Mouse (Mus musculus): Measurements from ENCODE around the gene Rln3. TPM values are rescaled to one million over a fixed set of nuclear protein-coding genes. Genes with fewer than 3 reads are reported as not detected.

Rln3 gene
- total and polyA plus RNA-seq, 3 experiments, result not detected

DNA sequence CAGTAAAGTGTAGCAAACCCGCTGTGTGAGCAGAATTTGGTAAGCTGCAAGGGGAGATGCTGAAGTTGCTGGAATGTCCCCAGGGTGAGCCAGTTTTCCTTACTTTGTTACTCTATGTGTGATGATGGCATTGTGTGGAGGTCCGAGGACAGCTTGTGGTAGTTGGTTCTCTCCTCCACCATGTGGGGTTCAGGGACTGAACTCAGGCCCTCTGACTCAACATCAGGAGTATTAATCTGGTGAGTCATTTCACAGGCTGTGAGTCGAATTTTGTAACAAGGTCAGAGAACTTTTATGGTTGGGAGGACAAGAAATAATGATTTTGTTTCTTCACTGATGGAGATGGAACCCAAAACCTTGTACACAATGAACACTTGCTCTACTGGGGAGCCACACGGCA, 12.0 kb downstream of the Rln3 start:
- Histone ChIP-seq H3K4me3 (ENCODE audit: low read depth, low read length) (no peak overlapping the region), H3K36me3 (replicated peaks) (no peaks in the 10 kb centered on the region), H3K27me3 (ENCODE audit: insufficient read depth, low read length) (peaks cover 38% of the 10 kb centered on the region; the same call in 1 of the 2 replicates), H3K9me3 (replicated peaks) (no peaks in the 10 kb centered on the region), H3K4me1 (ENCODE audit: insufficient read depth, low read depth, low read length) (no peaks in the 10 kb centered on the region)
- ATAC-seq (ENCODE audit: extremely low read depth, insufficient number of reproducible peaks, low FRiP score, poor library complexity, severe bottlenecking) (no peak), DNase-seq (ENCODE audit: low spot score) (no peak)
- TF ChIP-seq POLR2AphosphoS5 (IDR thresholded peaks at IDR 0.05; ENCODE audit: insufficient replicate concordance, low read depth, low read length), result no peak

DNA sequence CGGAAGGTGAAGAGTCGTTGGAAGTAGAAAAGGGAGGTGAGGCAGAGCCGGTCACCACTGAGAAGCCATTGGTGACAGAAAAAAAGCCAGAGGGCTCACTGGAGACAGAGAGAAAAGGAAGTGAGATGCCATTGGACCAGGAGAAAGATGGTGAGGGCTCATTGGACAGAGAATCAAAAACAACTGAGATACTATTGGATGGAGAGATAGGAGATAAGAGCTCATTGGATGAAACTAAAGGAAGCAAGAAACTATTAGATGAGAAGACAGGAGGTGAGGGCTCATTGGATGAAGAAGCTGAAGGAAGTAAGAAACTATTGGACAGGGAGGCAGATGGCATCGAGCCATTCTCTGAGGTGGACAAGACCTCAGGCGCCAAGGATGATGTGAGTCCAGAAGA, 15.5 kb downstream of the Rln3 start:
- H3K9me3 ChIP-seq (replicated peaks), result no peaks in the 10 kb centered on the region
- DNase-seq (ENCODE audit: low spot score) (no peak), ATAC-seq (ENCODE audit: extremely low read depth, insufficient number of reproducible peaks, low FRiP score, poor library complexity, severe bottlenecking) (no peak)
- peaks cover 7% of the 10 kb centered on the region for H3K4me1 ChIP-seq (ENCODE audit: insufficient read depth, low read depth, low read length)
- H3K4me3 ChIP-seq (ENCODE audit: low read depth, low read length), result no peak overlapping the region
- TF ChIP-seq CTCF (IDR thresholded peaks at IDR 0.05; ENCODE audit: low read depth, low read length) (no peak), GATA2 (IDR thresholded peaks at IDR 0.05; ENCODE audit: borderline replicate concordance, low read depth, low read length) (no peak), GATA1 (IDR thresholded peaks at IDR 0.05; ENCODE audit: borderline replicate concordance, low read length) (no peak), POLR2AphosphoS5 (IDR thresholded peaks at IDR 0.05; ENCODE audit: insufficient replicate concordance, low read depth, low read length) (no peak), TAL1 (conservative IDR thresholded peaks at IDR 0.05; ENCODE audit: low read depth, low read length) (no peak)
- no peaks in the 10 kb centered on the region for H3K36me3 ChIP-seq (replicated peaks)
- peaks cover 43% of the 10 kb centered on the region for H3K27me3 ChIP-seq (ENCODE audit: insufficient read depth, low read length)

DNA sequence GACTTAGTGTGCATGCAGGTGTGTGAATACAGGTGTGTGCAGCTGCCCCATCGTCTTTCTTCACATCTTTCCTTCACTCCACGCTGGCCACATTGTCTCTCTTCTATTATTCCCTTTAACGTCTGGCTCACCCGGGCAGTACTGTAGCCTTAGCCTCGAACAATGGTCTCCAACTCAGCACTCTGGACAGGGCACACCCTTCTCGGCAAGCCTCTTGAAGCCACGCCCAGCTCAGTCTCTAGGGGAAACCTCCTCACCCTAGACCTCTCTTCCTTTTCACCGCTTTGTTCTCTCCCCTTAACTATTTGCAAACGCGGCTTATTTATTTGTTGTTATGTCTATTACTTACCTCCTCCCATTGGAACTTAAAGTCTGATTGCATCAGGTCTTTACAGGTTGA, 17.4 kb downstream of the Rln3 start:
- Histone ChIP-seq H3K9me3 (replicated peaks) (no peaks in the 10 kb centered on the region), H3K4me3 (ENCODE audit: low read depth, low read length) (no peak overlapping the region), H3K27me3 (ENCODE audit: insufficient read depth, low read length) (peaks cover 44% of the 10 kb centered on the region), H3K36me3 (replicated peaks) (no peaks in the 10 kb centered on the region), H3K4me1 (ENCODE audit: insufficient read depth, low read depth, low read length) (peaks cover 7% of the 10 kb centered on the region)
- no peak for DNase-seq (ENCODE audit: low spot score)
- no peak for TF ChIP-seq TAL1 (conservative IDR thresholded peaks at IDR 0.05; ENCODE audit: low read depth, low read length)
- no peak for TF ChIP-seq POLR2AphosphoS5 (IDR thresholded peaks at IDR 0.05; ENCODE audit: insufficient replicate concordance, low read depth, low read length)
- no peak for TF ChIP-seq GATA1 (IDR thresholded peaks at IDR 0.05; ENCODE audit: borderline replicate concordance, low read length)
- TF ChIP-seq GATA2 (IDR thresholded peaks at IDR 0.05; ENCODE audit: borderline replicate concordance, low read depth, low read length), result no peak
- TF ChIP-seq CTCF (IDR thresholded peaks at IDR 0.05; ENCODE audit: low read depth, low read length), result no peak
- no peak for ATAC-seq (ENCODE audit: extremely low read depth, insufficient number of reproducible peaks, low FRiP score, poor library complexity, severe bottlenecking)

- DNase-seq (ENCODE audit: low spot score) (no peak), ATAC-seq (ENCODE audit: extremely low read depth, insufficient number of reproducible peaks, low FRiP score, poor library complexity, severe bottlenecking) (no peak)
- Histone ChIP-seq H3K9me3 (replicated peaks) (no peaks in the 10 kb centered on the region), H3K36me3 (replicated peaks) (no peaks in the 10 kb centered on the region), H3K27me3 (ENCODE audit: insufficient read depth, low read length) (peaks cover 46% of the 10 kb centered on the region), H3K4me1 (ENCODE audit: insufficient read depth, low read depth, low read length) (peaks cover 7% of the 10 kb centered on the region), H3K4me3 (ENCODE audit: low read depth, low read length) (no peak overlapping the region; the same call in 1 of the 2 replicates)
- no peak for TF ChIP-seq POLR2AphosphoS5 (IDR thresholded peaks at IDR 0.05; ENCODE audit: insufficient replicate concordance, low read depth, low read length)
- TF ChIP-seq CTCF (IDR thresholded peaks at IDR 0.05; ENCODE audit: low read depth, low read length), result no peak
- no peak for TF ChIP-seq GATA2 (IDR thresholded peaks at IDR 0.05; ENCODE audit: borderline replicate concordance, low read depth, low read length)
- no peak for TF ChIP-seq TAL1 (conservative IDR thresholded peaks at IDR 0.05; ENCODE audit: low read depth, low read length)
Measured at GRCm38 (mm10) chr8:84025863-84026262, 18.9 kb downstream of the Rln3 start.

GRCm38 (mm10) chr8:84024171-84024570, 20.6 kb downstream of the Rln3 start:
- peaks cover 39% of the 10 kb centered on the region for H3K27me3 ChIP-seq (ENCODE audit: insufficient read depth, low read length)
- TF ChIP-seq GATA2 (IDR thresholded peaks at IDR 0.05; ENCODE audit: borderline replicate concordance, low read depth, low read length) (no peak), CTCF (IDR thresholded peaks at IDR 0.05; ENCODE audit: low read depth, low read length) (peak; percentile 80; the same call in 1 of the 2 replicates), TAL1 (conservative IDR thresholded peaks at IDR 0.05; ENCODE audit: low read depth, low read length) (no peak)
- peaks cover 7% of the 10 kb centered on the region for H3K4me1 ChIP-seq (ENCODE audit: insufficient read depth, low read depth, low read length)
- DNase-seq (ENCODE audit: low spot score) (peak; percentile 27), ATAC-seq (ENCODE audit: extremely low read depth, insufficient number of reproducible peaks, low FRiP score, poor library complexity, severe bottlenecking) (no peak)
- no peaks in the 10 kb centered on the region for H3K36me3 ChIP-seq (replicated peaks)
- no peak overlapping the region for H3K4me3 ChIP-seq (ENCODE audit: low read depth, low read length)
- H3K9me3 ChIP-seq (replicated peaks), result no peaks in the 10 kb centered on the region

DNA sequence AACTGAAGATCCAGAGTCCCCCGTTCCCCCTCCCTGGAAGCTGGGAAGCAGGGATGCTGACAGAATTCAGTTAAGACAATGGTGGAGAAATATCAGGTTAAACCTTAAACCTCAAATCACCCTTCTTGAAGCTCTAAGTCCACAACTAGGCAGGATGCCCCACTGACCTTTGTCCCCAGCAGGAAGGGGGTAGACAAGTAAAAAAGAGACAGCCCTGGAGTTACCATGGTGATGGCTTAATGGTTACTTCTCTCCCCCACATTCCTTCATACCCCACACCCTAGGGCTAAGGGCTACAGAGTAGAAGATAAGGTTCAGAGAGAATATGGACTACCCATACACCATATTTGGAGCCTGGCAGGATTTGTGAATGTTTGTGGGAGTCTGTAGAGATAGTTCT, 21.2 kb downstream of the Rln3 start:
- no peaks in the 10 kb centered on the region for H3K9me3 ChIP-seq (replicated peaks)
- H3K4me3 ChIP-seq (ENCODE audit: low read depth, low read length), result no peak overlapping the region
- H3K4me1 ChIP-seq (ENCODE audit: insufficient read depth, low read depth, low read length), result peaks cover 7% of the 10 kb centered on the region
- DNase-seq (ENCODE audit: low spot score) (no peak), ATAC-seq (ENCODE audit: extremely low read depth, insufficient number of reproducible peaks, low FRiP score, poor library complexity, severe bottlenecking) (no peak)
- no peaks in the 10 kb centered on the region for H3K36me3 ChIP-seq (replicated peaks)
- TF ChIP-seq GATA2 (IDR thresholded peaks at IDR 0.05; ENCODE audit: borderline replicate concordance, low read depth, low read length), result no peak
- TF ChIP-seq POLR2AphosphoS5 (IDR thresholded peaks at IDR 0.05; ENCODE audit: insufficient replicate concordance, low read depth, low read length), result no peak
- TF ChIP-seq TAL1 (conservative IDR thresholded peaks at IDR 0.05; ENCODE audit: low read depth, low read length), result no peak
- no peak for TF ChIP-seq GATA1 (IDR thresholded peaks at IDR 0.05; ENCODE audit: borderline replicate concordance, low read length)
- no peak for TF ChIP-seq CTCF (IDR thresholded peaks at IDR 0.05; ENCODE audit: low read depth, low read length)
- peaks cover 39% of the 10 kb centered on the region for H3K27me3 ChIP-seq (ENCODE audit: insufficient read depth, low read length)

GRCm38 (mm10) chr8:84023085-84023484, 21.7 kb downstream of the Rln3 start:
- peaks cover 34% of the 10 kb centered on the region for H3K27me3 ChIP-seq (ENCODE audit: insufficient read depth, low read length)
- DNase-seq (ENCODE audit: low spot score) (no peak), ATAC-seq (ENCODE audit: extremely low read depth, insufficient number of reproducible peaks, low FRiP score, poor library complexity, severe bottlenecking) (no peak)
- H3K4me1 ChIP-seq (ENCODE audit: insufficient read depth, low read depth, low read length), result peaks cover 7% of the 10 kb centered on the region
- H3K4me3 ChIP-seq (ENCODE audit: low read depth, low read length), result no peak overlapping the region
- no peak for TF ChIP-seq GATA1 (IDR thresholded peaks at IDR 0.05; ENCODE audit: borderline replicate concordance, low read length)
- no peak for TF ChIP-seq TAL1 (conservative IDR thresholded peaks at IDR 0.05; ENCODE audit: low read depth, low read length)
- TF ChIP-seq GATA2 (IDR thresholded peaks at IDR 0.05; ENCODE audit: borderline replicate concordance, low read depth, low read length), result no peak
- TF ChIP-seq POLR2AphosphoS5 (IDR thresholded peaks at IDR 0.05; ENCODE audit: insufficient replicate concordance, low read depth, low read length), result no peak
- no peak for TF ChIP-seq CTCF (IDR thresholded peaks at IDR 0.05; ENCODE audit: low read depth, low read length)
- H3K36me3 ChIP-seq (replicated peaks), result no peaks in the 10 kb centered on the region
- no peaks in the 10 kb centered on the region for H3K9me3 ChIP-seq (replicated peaks)
